ENCODE assay signal across 26 mouse cellular contexts in the genomic region with DNA sequence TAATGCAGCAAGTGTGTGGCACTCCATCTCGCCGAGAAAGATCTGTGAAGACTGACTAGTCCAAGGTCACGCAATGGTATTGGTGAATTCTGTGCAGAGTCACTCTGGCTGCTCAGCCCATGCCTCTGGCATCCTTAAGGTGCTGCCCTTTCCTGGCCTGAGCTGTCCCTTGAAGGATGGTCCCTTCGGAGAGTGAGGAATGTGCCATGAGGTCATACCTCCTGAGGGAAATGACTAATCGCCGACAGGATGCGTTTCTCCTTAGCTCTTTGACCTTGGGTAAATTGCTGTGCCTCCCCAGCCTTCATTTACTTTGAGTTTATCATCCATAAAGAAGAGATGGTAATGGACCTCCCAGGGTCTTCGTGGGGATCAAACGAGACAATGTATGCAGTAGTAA.
A peak's percentile ranks its signal among the peaks of the same experiment; 100 is the strongest.
DNase-seq lines count a peak whose midpoint lies in the region; ATAC-seq and TF ChIP-seq lines count a peak whose summit lies in the region.
"Had no signal": no experiment of that assay in that cellular context is flagged by ENCODE, and none has a peak within 500 bp of the region (broad histone marks: within the 10 kb centered on the region; RNA-seq: fewer than 3 reads in every experiment).

No protein-coding gene starts in this region.

- H3K27me3 ChIP-seq in kidney, embryonic 16.5 days (ENCODE audit: insufficient read depth, low read length) = no peaks in the 10 kb centered on the region
- no peaks in the 10 kb centered on the region for H3K27me3 ChIP-seq in lung, embryonic 14.5 days (ENCODE audit: insufficient read depth, low read length)
- no peaks in the 10 kb centered on the region for H3K27me3 ChIP-seq in lung, postnatal 0 days (replicated peaks; ENCODE audit: insufficient read depth, low read length)
- H3K27me3 ChIP-seq: forebrain, embryonic 15.5 days; kidney, embryonic 15.5 days; neural tube, embryonic 15.5 days had no signal

- H3K27ac ChIP-seq in kidney, embryonic 16.5 days (ENCODE audit: low read length) = no peak overlapping the region
- H3K27ac ChIP-seq in lung, embryonic 14.5 days (ENCODE audit: low read depth) = no peak overlapping the region
- no peak overlapping the region for H3K27ac ChIP-seq in lung, postnatal 0 days (ENCODE audit: low read length)
- H3K27ac ChIP-seq: forebrain, embryonic 15.5 days; heart, adult 2 months; hindbrain, embryonic 14.5 days; kidney, embryonic 15.5 days; layer of hippocampus, adult 2 months; midbrain, embryonic 10.5 days; neural tube, embryonic 15.5 days had no signal

- H3K4me3 ChIP-seq in kidney, embryonic 16.5 days (ENCODE audit: low read length) = no peak overlapping the region
- H3K4me3 ChIP-seq in lung, embryonic 14.5 days (ENCODE audit: low read depth, low read length) = no peak overlapping the region
- H3K4me3 ChIP-seq in lung, postnatal 0 days (ENCODE audit: low read depth, low read length) = no peak overlapping the region
- H3K4me3 ChIP-seq: forebrain, embryonic 15.5 days; heart, adult 2 months; kidney, embryonic 15.5 days; layer of hippocampus, adult 2 months; midbrain, embryonic 10.5 days; neural tube, embryonic 15.5 days had no signal

- H3K9me3 ChIP-seq in kidney, embryonic 16.5 days (ENCODE audit: low read length) = no peaks in the 10 kb centered on the region
- no peaks in the 10 kb centered on the region for H3K9me3 ChIP-seq in lung, embryonic 14.5 days (ENCODE audit: low read depth, low read length)
- no peaks in the 10 kb centered on the region for H3K9me3 ChIP-seq in lung, postnatal 0 days (ENCODE audit: low read length)
- H3K9me3 ChIP-seq: forebrain, embryonic 15.5 days; kidney, embryonic 15.5 days; midbrain, embryonic 10.5 days; neural tube, embryonic 15.5 days had no signal

- TF ChIP-seq EP300 in lung, postnatal 0 days (IDR thresholded peaks at IDR 0.05) = no peak

- WGBS in kidney, embryonic 16.5 days = 45% methylated on average over 9 of the region's 9 CpGs
- 47% methylated on average over 9 of the region's 9 CpGs for WGBS in lung, embryonic 14.5 days
- 50% methylated on average over 9 of the region's 9 CpGs for WGBS in lung, postnatal 0 days

- H3K4me1 ChIP-seq in kidney, embryonic 16.5 days (ENCODE audit: insufficient read depth, low read length) = no peaks in the 10 kb centered on the region
- H3K4me1 ChIP-seq in lung, embryonic 14.5 days (ENCODE audit: insufficient read depth) = no peaks in the 10 kb centered on the region
- H3K4me1 ChIP-seq in lung, postnatal 0 days (ENCODE audit: insufficient read depth, low read depth, low read length) = no peaks in the 10 kb centered on the region
- H3K4me1 ChIP-seq: kidney, embryonic 15.5 days; midbrain, embryonic 10.5 days had no signal

- ATAC-seq in kidney, embryonic 16.5 days (ENCODE audit: low FRiP score, low TSS enrichment) = no peak
- no peak; the same call in 1 of the 2 replicates for ATAC-seq in lung, embryonic 14.5 days (ENCODE audit: insufficient read depth)
- ATAC-seq in lung, postnatal 0 days = no peak
- no peak for ATAC-seq in granulocyte monocyte progenitor cell, adult 5-6 weeks (replicated peaks; ENCODE audit: poor library complexity, severe bottlenecking)
- ATAC-seq: activated CD4-positive, CD25-positive, alpha-beta regulatory T cell, adult 4 months; forebrain, embryonic 15.5 days; inflammation-experienced regulatory T-cells, adult 6 months had no signal

- peak; percentile 53 to 81 for DNase-seq in adrenal gland, adult (ENCODE audit: inconsistent age in 2 of 2, low spot score in 1 of 2)
- no peak for DNase-seq in adrenal gland, postnatal 4 days (ENCODE audit: low spot score in 2 of 2)
- DNase-seq in kidney, adult 11 months = peak; percentile 8
- DNase-seq in lung, embryonic 14.5 days = peak; percentile 19
- no peak for DNase-seq in lung, postnatal 0 days (ENCODE audit: low spot score)
- DNase-seq in mesoderm, embryonic 11.5 days (ENCODE audit: low read depth, low spot score) = peak; percentile 34
- DNase-seq: cerebellum, adult 8-10 months; cerebellum, postnatal 36 days; gastrocnemius, postnatal 14 days; heart, adult 2 months; layer of hippocampus, postnatal 36 days; lung, adult 2 months; lung, postnatal 36 days; right cerebral cortex, adult 18-20 months; right cerebral cortex, postnatal 4 days; thymus, postnatal 14 days had no signal

- no peak overlapping the region for H3K4me2 ChIP-seq in kidney, embryonic 16.5 days (replicated peaks; ENCODE audit: low read depth, low read length)
- H3K4me2 ChIP-seq in lung, embryonic 14.5 days = no peak overlapping the region
- no peak overlapping the region for H3K4me2 ChIP-seq in lung, postnatal 0 days (replicated peaks; ENCODE audit: low read depth, low read length)
- H3K4me2 ChIP-seq: forebrain, embryonic 15.5 days; hindbrain, embryonic 14.5 days; kidney, embryonic 15.5 days; neural tube, embryonic 15.5 days had no signal

- TF ChIP-seq CTCF in lung, embryonic 14.5 days (IDR thresholded peaks at IDR 0.05; ENCODE audit: low read depth) = no peak
- no peak for TF ChIP-seq CTCF in lung, postnatal 0 days (IDR thresholded peaks at IDR 0.05)

- H3K36me3 ChIP-seq in kidney, embryonic 16.5 days (ENCODE audit: insufficient read depth, low read length) = no peaks in the 10 kb centered on the region
- no peaks in the 10 kb centered on the region for H3K36me3 ChIP-seq in lung, embryonic 14.5 days (ENCODE audit: insufficient read depth)
- no peaks in the 10 kb centered on the region for H3K36me3 ChIP-seq in lung, postnatal 0 days (ENCODE audit: insufficient read depth, low read length)
- H3K36me3 ChIP-seq: forebrain, embryonic 15.5 days; kidney, embryonic 15.5 days; midbrain, embryonic 10.5 days; neural tube, embryonic 15.5 days had no signal

- H3K9ac ChIP-seq in kidney, embryonic 16.5 days (replicated peaks; ENCODE audit: low read length) = no peak overlapping the region
- H3K9ac ChIP-seq in lung, embryonic 14.5 days = no peak overlapping the region
- H3K9ac ChIP-seq in lung, postnatal 0 days (replicated peaks; ENCODE audit: low read depth) = no peak overlapping the region
- H3K9ac ChIP-seq: forebrain, embryonic 15.5 days; hindbrain, embryonic 14.5 days; kidney, embryonic 15.5 days; neural tube, embryonic 15.5 days had no signal

Comparison
In these comparisons a context has a peak if more than half of its experiments do, and no peak if none do; other contexts are left out.
1. DNase-seq: peak in adrenal gland, adult (2 of 2), kidney, adult 11 months (single experiment), lung, embryonic 14.5 days (single experiment) and mesoderm, embryonic 11.5 days (single experiment); none in adrenal gland, postnatal 4 days (0 of 2) and lung, postnatal 0 days (single experiment).